Mouse (Mus musculus) MEL (cell line): ENCODE data around the gene Trim3. TPM values are rescaled to one million over a fixed set of nuclear protein-coding genes. Genes with fewer than 3 reads are reported as not detected.

Experiments used
- DNase-seq: peaks from one replicate; pipeline ENCODE4 v3.0.0; 2011; ENCODE audit warnings: low read depth, low spot score
- H3K27ac ChIP-seq: 2 replicates; pipeline ENCODE4 v1.5.1; 2012; ENCODE audit warnings: low read depth, mild to moderate bottlenecking, control low read depth, low read length, moderate library complexity; ENCODE audit not compliant: control insufficient read depth
- H3K27me3 ChIP-seq, 2 experiments: fragments of 150-350 bp in 1 of 2; sonication (generic) in 1 of 2; 2 replicates each; pipeline ENCODE4 v1.6.1; 2012; ENCODE audit warnings: low read length in 2 of 2, mild to moderate bottlenecking in 2 of 2, improper control_type of control experiment in 1 of 2, moderate library complexity in 1 of 2; ENCODE audit not compliant: insufficient read depth in 2 of 2, control insufficient read depth in 1 of 2
- H3K36me3 ChIP-seq, 2 experiments: 2 replicates each; pipeline ENCODE4 v1.6.1; 2012 to 2014; ENCODE audit warnings: low read length in 2 of 2, improper control_type of control experiment in 1 of 2, inconsistent platforms in 1 of 2, mild to moderate bottlenecking in 1 of 2; ENCODE audit not compliant: insufficient read depth in 2 of 2, control insufficient read depth in 1 of 2
- H3K4me1 ChIP-seq, 2 experiments: fragments of 150-350 bp in 1 of 2; sonication (generic) in 1 of 2; 2 replicates each; pipeline ENCODE4 v1.6.1; 2012; ENCODE audit warnings: low read length in 2 of 2, improper control_type of control experiment in 1 of 2, mild to moderate bottlenecking in 1 of 2; ENCODE audit not compliant: insufficient read depth in 2 of 2, control insufficient read depth in 1 of 2
- H3K4me3 ChIP-seq, 2 experiments: fragments of 150-350 bp in 1 of 2; sonication (generic) in 1 of 2; 2 replicates each; pipeline ENCODE4 v1.5.1; 2012; ENCODE audit warnings: low read depth in 2 of 2, low read length in 2 of 2, mild to moderate bottlenecking in 2 of 2, moderate library complexity in 2 of 2, control low read depth in 1 of 2, improper control_type of control experiment in 1 of 2; ENCODE audit not compliant: control insufficient read depth in 1 of 2, insufficient read depth in 1 of 2
- H3K79me2 ChIP-seq: 2 replicates; pipeline ENCODE4 v1.6.1; 2012; ENCODE audit warnings: mild to moderate bottlenecking, low read length, moderate library complexity; ENCODE audit not compliant: control insufficient read depth, poor library complexity, insufficient read depth
- H3K9ac ChIP-seq: 2 replicates; pipeline ENCODE4 v1.6.1; 2012; ENCODE audit warnings: low read depth, mild to moderate bottlenecking, control low read depth, low read length, moderate library complexity; ENCODE audit not compliant: control insufficient read depth, poor library complexity, severe bottlenecking
- H3K9me3 ChIP-seq: fragments of 150-350 bp; sonication (generic); replicated peaks from 2 replicates; pipeline ENCODE4 v1.6.1; 2012; ENCODE audit warnings: mild to moderate bottlenecking, low read length, improper control_type of control experiment, moderate library complexity; ENCODE audit not compliant: insufficient read depth
- BHLHE40 ChIP-seq: IDR thresholded peaks from 2 replicates; pipeline ENCODE4 v1.6.1; 2012; ENCODE audit warnings: low read depth, mild to moderate bottlenecking, inconsistent platforms, low read length, improper control_type of control experiment, borderline replicate concordance
- CHD1 ChIP-seq: IDR thresholded peaks from 2 replicates; pipeline ENCODE4 v1.6.1; 2012; ENCODE audit warnings: low read depth, mild to moderate bottlenecking, inconsistent platforms, low read length, improper control_type of control experiment
- CTCF ChIP-seq, 3 experiments: IDR thresholded peaks in 2 of 3; conservative IDR thresholded peaks in 1 of 3; 2 replicates each; pipeline ENCODE4 v1.5.1; 2011 to 2012; ENCODE audit warnings: low read length in 3 of 3, low read depth in 2 of 3, mild to moderate bottlenecking in 2 of 3, improper control_type of control experiment in 1 of 3, inconsistent platforms in 1 of 3, mixed read lengths in 1 of 3, moderate library complexity in 1 of 3; ENCODE audit not compliant: control insufficient read depth in 1 of 3, insufficient read depth in 1 of 3, poor library complexity in 1 of 3, severe bottlenecking in 1 of 3
- E2F4 ChIP-seq: IDR thresholded peaks from 2 replicates; pipeline ENCODE4 v1.6.1; 2011; ENCODE audit warnings: low read depth, low read length, improper control_type of control experiment, borderline replicate concordance
- ELF1 ChIP-seq: IDR thresholded peaks from 2 replicates; pipeline ENCODE4 v1.6.1; 2014; ENCODE audit warnings: low read depth, mild to moderate bottlenecking, inconsistent platforms, low read length, improper control_type of control experiment, moderate library complexity
- ETS1 ChIP-seq: IDR thresholded peaks from 2 replicates; pipeline ENCODE4 v1.6.1; 2012; ENCODE audit warnings: low read depth, mild to moderate bottlenecking, inconsistent platforms, low read length, improper control_type of control experiment, moderate library complexity
- GATA1 ChIP-seq: IDR thresholded peaks from 2 replicates; pipeline ENCODE4 v1.6.1; 2011; ENCODE audit warnings: low read depth, low read length, improper control_type of control experiment
- HCFC1 ChIP-seq: IDR thresholded peaks from 2 replicates; pipeline ENCODE4 v1.6.1; 2012; ENCODE audit warnings: low read depth, mild to moderate bottlenecking, inconsistent platforms, low read length, improper control_type of control experiment, moderate library complexity
- JUND ChIP-seq: IDR thresholded peaks from 2 replicates; pipeline ENCODE4 v1.6.1; 2011; ENCODE audit warnings: low read depth, mild to moderate bottlenecking, improper control_type of control experiment, low read length
- MAFK ChIP-seq: IDR thresholded peaks from 2 replicates; pipeline ENCODE4 v1.6.1; 2011; ENCODE audit warnings: low read depth, mild to moderate bottlenecking, low read length, improper control_type of control experiment, borderline replicate concordance
- MAX ChIP-seq: IDR thresholded peaks from 2 replicates; pipeline ENCODE4 v1.6.1; 2011; ENCODE audit warnings: low read length, improper control_type of control experiment
- MXI1 ChIP-seq: IDR thresholded peaks from 2 replicates; pipeline ENCODE4 v1.6.1; 2011; ENCODE audit warnings: mild to moderate bottlenecking, low read depth, low read length, improper control_type of control experiment
- MYB ChIP-seq: IDR thresholded peaks from 2 replicates; pipeline ENCODE4 v1.6.1; 2011; ENCODE audit warnings: mild to moderate bottlenecking, low read depth, low read length, improper control_type of control experiment
- MYC ChIP-seq: IDR thresholded peaks from 2 replicates; pipeline ENCODE4 v1.6.1; 2011; ENCODE audit warnings: low read depth, mild to moderate bottlenecking, low read length, improper control_type of control experiment, moderate library complexity
- POLR2A ChIP-seq, 2 experiments: IDR thresholded peaks; 2 replicates each; pipeline ENCODE4 v1.6.1; 2011 to 2012; ENCODE audit warnings: low read length in 2 of 2, mild to moderate bottlenecking in 2 of 2, control low read depth in 1 of 2, improper control_type of control experiment in 1 of 2, low read depth in 1 of 2, moderate library complexity in 1 of 2; ENCODE audit not compliant: control insufficient read depth in 1 of 2, insufficient read depth in 1 of 2, poor library complexity in 1 of 2
- POLR2AphosphoS2 ChIP-seq: IDR thresholded peaks from 2 replicates; pipeline ENCODE4 v1.6.1; 2011; ENCODE audit warnings: low read length, improper control_type of control experiment
- POLR2AphosphoS5 ChIP-seq: IDR thresholded peaks from 2 replicates; pipeline ENCODE4 v1.6.1; 2012; ENCODE audit warnings: low read depth, borderline replicate concordance, mild to moderate bottlenecking, inconsistent platforms, low read length, moderate library complexity, mixed read lengths
- RAD21 ChIP-seq: IDR thresholded peaks from 2 replicates; pipeline ENCODE4 v1.6.1; 2011; ENCODE audit warnings: mild to moderate bottlenecking, low read depth, low read length, improper control_type of control experiment
- SMC3 ChIP-seq: IDR thresholded peaks from 2 replicates; pipeline ENCODE4 v1.6.1; 2011; ENCODE audit warnings: low read depth, low read length, improper control_type of control experiment
- TBP ChIP-seq: IDR thresholded peaks from 2 replicates; pipeline ENCODE4 v1.8.0; 2011; ENCODE audit warnings: low read depth, low read length, improper control_type of control experiment
- TCF12 ChIP-seq: IDR thresholded peaks from 2 replicates; pipeline ENCODE4 v1.6.1; 2014; ENCODE audit warnings: low read depth, mild to moderate bottlenecking, inconsistent platforms, low read length, improper control_type of control experiment, moderate library complexity
- USF1 ChIP-seq: IDR thresholded peaks from 2 replicates; pipeline ENCODE4 v1.6.1; 2014; ENCODE audit warnings: low read depth, mild to moderate bottlenecking, inconsistent platforms, low read length, improper control_type of control experiment, moderate library complexity
- USF2 ChIP-seq, 2 experiments: IDR thresholded peaks; 2 replicates each; pipeline ENCODE4 v1.6.1; 2011 to 2012; ENCODE audit warnings: improper control_type of control experiment in 2 of 2, low read length in 2 of 2, borderline replicate concordance in 1 of 2, inconsistent platforms in 1 of 2, low read depth in 1 of 2, mild to moderate bottlenecking in 1 of 2; ENCODE audit not compliant: insufficient read depth in 1 of 2
- ZC3H11A ChIP-seq: IDR thresholded peaks from 2 replicates; pipeline ENCODE4 v1.6.1; 2012; ENCODE audit warnings: low read depth, mild to moderate bottlenecking, inconsistent platforms, low read length, improper control_type of control experiment
- ZKSCAN1 ChIP-seq: IDR thresholded peaks from 2 replicates; pipeline ENCODE4 v1.6.1; 2012; ENCODE audit warnings: low read depth, mild to moderate bottlenecking, inconsistent platforms, low read length, improper control_type of control experiment, moderate library complexity
- ZMIZ1 ChIP-seq: IDR thresholded peaks from 2 replicates; pipeline ENCODE4 v1.6.1; 2012; ENCODE audit warnings: low read depth, mild to moderate bottlenecking, inconsistent platforms, low read length, improper control_type of control experiment, moderate library complexity
- polyA plus RNA-seq, 2 experiments: library from polyadenylated mRNA; stranded (reverse) in 1 of 2; unstranded in 1 of 2; fragments of >175 nt in 1 of 2; fragments of >200 nt in 1 of 2; gene quantifications; 2 replicates each; pipeline versions ENCODE4 v1.2.1 to v1.2.4; 2012; ENCODE audit warnings: low replicate concordance in 2 of 2, low read depth in 1 of 2; ENCODE audit not compliant: insufficient read length in 2 of 2, insufficient read depth in 1 of 2, missing spikeins in 1 of 2
- total RNA-seq: library from RNA; depleted of rRNA; stranded (reverse); fragments of 300-350 nt; gene quantifications from 2 replicates; pipeline ENCODE4 v1.2.3, GENCODE M21; 2012

The Trim3 gene
- total and polyA plus RNA-seq, 3 experiments: 7.0 to 15.4 TPM; not detected in 1

DNA sequence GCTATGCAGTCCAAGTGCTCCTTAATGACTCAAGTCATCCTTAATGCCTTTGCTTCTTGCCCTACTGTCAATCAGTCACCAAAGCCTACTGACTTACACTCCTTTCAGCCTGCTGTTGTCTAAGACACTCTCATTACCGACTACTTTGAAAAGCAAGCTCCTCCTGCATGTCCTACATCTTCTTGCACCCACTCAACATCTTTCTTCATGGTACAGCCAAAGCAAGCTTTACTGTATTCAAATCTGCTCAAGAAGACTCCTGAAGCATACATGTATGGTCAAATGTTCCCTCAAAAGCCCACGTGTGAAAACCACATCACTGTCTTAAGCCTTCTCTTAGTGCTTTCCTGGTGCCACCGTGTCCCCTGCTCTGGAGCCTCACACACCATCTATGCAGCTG lies 70.0 kb downstream of the Trim3 start:
- no peaks in the 10 kb centered on the region for H3K9me3 ChIP-seq
- H3K36me3 ChIP-seq: no peaks in the 10 kb centered on the region
- TF ChIP-seq POLR2AphosphoS5 (no peak), MXI1 (no peak), POLR2AphosphoS2 (no peak), SMC3 (no peak), MYC (no peak), MYB (no peak), TBP (no peak), CHD1 (no peak), ZKSCAN1 (no peak)
- TF ChIP-seq, all 39 proteins: peak for 0
- Histone ChIP-seq H3K27ac (no peak overlapping the region), H3K4me1 (no peaks in the 10 kb centered on the region), H3K79me2 (no peaks in the 10 kb centered on the region), H3K27me3 (peaks cover 0 to 2% of the 10 kb centered on the region in 2 experiments; a peak in 1 of 4 replicates), H3K4me3 (no peak overlapping the region), H3K9ac (no peak overlapping the region)
- no peak for DNase-seq

DNA sequence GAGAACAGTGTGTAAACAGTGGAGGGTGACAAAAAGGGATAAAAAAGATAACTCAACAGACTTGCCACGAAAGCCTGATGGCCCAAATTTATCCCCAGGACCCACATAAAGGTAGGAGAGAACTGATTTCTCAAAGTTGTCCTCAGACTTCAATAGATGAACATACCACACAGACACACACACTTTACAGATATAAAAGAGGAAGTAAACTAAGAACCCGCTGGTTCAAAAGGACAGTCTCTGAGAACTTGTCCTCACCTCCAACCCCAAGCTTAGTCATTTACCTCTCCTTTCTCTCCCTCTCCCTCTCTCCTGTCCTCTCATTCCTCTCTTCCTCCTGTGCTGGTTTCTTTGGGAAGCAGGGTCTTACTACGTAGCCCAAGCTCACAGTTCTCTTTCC lies 71.1 kb downstream of the Trim3 start:
- Histone ChIP-seq H3K27ac (no peak overlapping the region), H3K9me3 (no peaks in the 10 kb centered on the region), H3K4me1 (no peaks in the 10 kb centered on the region), H3K9ac (no peak overlapping the region), H3K36me3 (no peaks in the 10 kb centered on the region), H3K4me3 (no peak overlapping the region), H3K79me2 (no peaks in the 10 kb centered on the region), H3K27me3 (no peaks in the 10 kb centered on the region)
- no peak for TF ChIP-seq GATA1
- TF ChIP-seq POLR2AphosphoS5: no peak
- TF ChIP-seq JUND: no peak
- no peak for TF ChIP-seq CHD1
- no peak for TF ChIP-seq POLR2A (IDR thresholded peaks at IDR 0.05; ENCODE audit: control insufficient read depth in 1 of 2, insufficient read depth in 1 of 2, low read depth in 1 of 2, low read length in 2 of 2, poor library complexity in 1 of 2)
- no peak for TF ChIP-seq POLR2AphosphoS2
- TF ChIP-seq ELF1: no peak
- TF ChIP-seq HCFC1: no peak
- TF ChIP-seq ZMIZ1: no peak
- TF ChIP-seq MAFK: no peak
- TF ChIP-seq USF1: no peak
- TF ChIP-seq ETS1: no peak
- TF ChIP-seq MAX: no peak
- TF ChIP-seq CTCF (IDR thresholded peaks at IDR 0.05 in 2 of 3, conservative IDR thresholded peaks at IDR 0.05 in 1 of 3; ENCODE audit: control insufficient read depth in 1 of 3, insufficient read depth in 1 of 3, low read depth in 2 of 3, low read length in 3 of 3, poor library complexity in 1 of 3, severe bottlenecking in 1 of 3): no peak
- TF ChIP-seq RAD21: no peak
- TF ChIP-seq BHLHE40: no peak
- no peak for TF ChIP-seq E2F4
- no peak for TF ChIP-seq ZC3H11A
- TF ChIP-seq TCF12: no peak
- no peak for TF ChIP-seq USF2 (IDR thresholded peaks at IDR 0.05; ENCODE audit: borderline replicate concordance in 1 of 2, insufficient read depth in 1 of 2, low read depth in 1 of 2, low read length in 2 of 2)
- DNase-seq: peak; percentile 44
